Mouse (Mus musculus) ES-E14 (cell line): ENCODE measurements around the gene Stk10. TPM values are rescaled to one million over a fixed set of nuclear protein-coding genes. Genes with fewer than 3 reads are reported as not detected.

Source experiments
- DNase-seq: peaks from one replicate; pipeline ENCODE4 v3.0.0-alpha.2; 2013; ENCODE audit warnings: low read depth, low spot score
- H3K27ac ChIP-seq: 2 replicates; pipeline ENCODE4 v1.5.1; 2012; ENCODE audit warnings: low read depth, mild to moderate bottlenecking, low read length, moderate library complexity, mixed read lengths; ENCODE audit not compliant: poor library complexity, insufficient read depth, severe bottlenecking
- H3K36me3 ChIP-seq: 2 replicates; pipeline ENCODE4 v1.6.1; 2012; ENCODE audit warnings: mild to moderate bottlenecking, low read length, moderate library complexity, mixed read lengths; ENCODE audit not compliant: control insufficient read depth, poor library complexity, insufficient read depth, severe bottlenecking
- H3K4me1 ChIP-seq, 2 experiments: fragments of 150-350 bp in 1 of 2; sonication (generic) in 1 of 2; 2 replicates each; pipeline ENCODE4 v1.6.1; 2012; ENCODE audit warnings: low read length in 2 of 2, mild to moderate bottlenecking in 1 of 2, mixed read lengths in 1 of 2; ENCODE audit not compliant: control insufficient read depth in 2 of 2, insufficient read depth in 2 of 2, poor library complexity in 1 of 2
- H3K4me3 ChIP-seq, 2 experiments: fragments of 150-350 bp in 1 of 2; sonication (generic) in 1 of 2; 2 replicates each; pipeline ENCODE4 v1.5.1; 2012; ENCODE audit warnings: low read length in 2 of 2, low read depth in 1 of 2, mild to moderate bottlenecking in 1 of 2, mixed read lengths in 1 of 2; ENCODE audit not compliant: insufficient read depth in 1 of 2, poor library complexity in 1 of 2, severe bottlenecking in 1 of 2
- H3K9ac ChIP-seq: 2 replicates; pipeline ENCODE4 v1.6.1; 2012; ENCODE audit warnings: low read depth, mild to moderate bottlenecking, low read length, mixed read lengths; ENCODE audit not compliant: poor library complexity, insufficient read depth, severe bottlenecking
- H3K9me3 ChIP-seq: fragments of 150-350 bp; sonication (generic); 2 replicates; pipeline ENCODE4 v1.6.1; 2012; ENCODE audit warnings: low read depth, mild to moderate bottlenecking, low read length; ENCODE audit not compliant: control insufficient read depth, insufficient read depth
- CHD2 ChIP-seq: IDR thresholded peaks from 2 replicates; pipeline ENCODE4 v1.6.1; 2014; ENCODE audit warnings: mild to moderate bottlenecking, low read depth, low read length, inconsistent platforms
- HCFC1 ChIP-seq: IDR thresholded peaks from 2 replicates; pipeline ENCODE4 v1.6.1; 2012; ENCODE audit warnings: low read length, inconsistent platforms, borderline replicate concordance; ENCODE audit not compliant: insufficient read depth
- MAFK ChIP-seq: IDR thresholded peaks from 2 replicates; pipeline ENCODE4 v1.6.1; 2014; ENCODE audit warnings: mild to moderate bottlenecking, low read depth, low read length, inconsistent platforms; ENCODE audit not compliant: insufficient read depth
- ZC3H11A ChIP-seq: IDR thresholded peaks from 2 replicates; pipeline ENCODE4 v1.6.1; 2012; ENCODE audit warnings: low read depth, mild to moderate bottlenecking, inconsistent platforms, low read length, borderline replicate concordance
- ZNF384 ChIP-seq: IDR thresholded peaks from 2 replicates; pipeline ENCODE4 v1.6.1; 2012; ENCODE audit warnings: low read depth, low read length, inconsistent platforms
- in situ Hi-C, 2 experiments: fragments of 600-800 bp; cut with MboI; formaldehyde crosslinking; loops; one replicate each; pipeline ENCODE4 v1.15.1; 2025; ENCODE audit warnings: low sequenced_read_pairs in 2 of 2, inconsistent platforms in 1 of 2; ENCODE audit not compliant: unreplicated experiment in 2 of 2
- total RNA-seq: library from RNA; depleted of rRNA; stranded (reverse); fragments of 300-350 nt; gene quantifications from 2 replicates; pipeline ENCODE4 v1.2.3, GENCODE M21; 2012

The Stk10 gene
- total RNA-seq, 1 experiment = 9.8 TPM

- Histone ChIP-seq H3K4me1 (no peaks in the 10 kb centered on the region; a peak in 1 of 4 replicates), H3K27ac (no peak overlapping the region)
- no peak for TF ChIP-seq ZC3H11A
- TF ChIP-seq HCFC1 = no peak
- no peak for TF ChIP-seq CHD2
These were observed 28.6 kb downstream of the Stk10 start for GRCm38 (mm10) chr11:32561465-32562355.

GRCm38 (mm10) chr11:32562706-32563105 lies 29.6 kb downstream of the Stk10 start:
- Histone ChIP-seq H3K4me1 (peaks cover 0 to 6% of the 10 kb centered on the region in 2 experiments; a peak in 1 of 4 replicates), H3K9ac (no peak overlapping the region), H3K4me3 (no peak overlapping the region), H3K9me3 (no peaks in the 10 kb centered on the region), H3K27ac (no peak overlapping the region), H3K36me3 (no peaks in the 10 kb centered on the region)
- in situ Hi-C loops = no loop called here
- TF ChIP-seq MAFK = no peak
- no peak for TF ChIP-seq ZC3H11A
- no peak for TF ChIP-seq CHD2
- TF ChIP-seq HCFC1 = no peak
- TF ChIP-seq ZNF384 = no peak
- DNase-seq = no peak

More at GRCm38 (mm10) chr11:32561465-32562355, 28.6 kb downstream of the Stk10 start:
- H3K4me3 ChIP-seq = no peak overlapping the region
- H3K36me3 ChIP-seq = no peaks in the 10 kb centered on the region
- in situ Hi-C loops = no loop called here
- no peak for DNase-seq
- no peak overlapping the region for H3K9ac ChIP-seq
- H3K9me3 ChIP-seq = no peaks in the 10 kb centered on the region

GRCm38 (mm10) chr11:32563660-32564059 lies 30.6 kb downstream of the Stk10 start:
- H3K4me1 ChIP-seq = peaks cover 0 to 6% of the 10 kb centered on the region in 2 experiments; a peak in 1 of 4 replicates
- H3K27ac ChIP-seq = no peak overlapping the region
- in situ Hi-C loops = no loop called here
- no peak overlapping the region for H3K4me3 ChIP-seq
- DNase-seq = no peak
- H3K9me3 ChIP-seq = no peaks in the 10 kb centered on the region
- H3K36me3 ChIP-seq = no peaks in the 10 kb centered on the region
- H3K9ac ChIP-seq = no peak overlapping the region
- TF ChIP-seq HCFC1 = no peak

GRCm38 (mm10) chr11:32564629-32565028 lies 31.5 kb downstream of the Stk10 start:
- no peak for TF ChIP-seq ZNF384
- TF ChIP-seq HCFC1 = no peak
- TF ChIP-seq MAFK = no peak
- TF ChIP-seq ZC3H11A = no peak
- no peak for TF ChIP-seq CHD2
- Histone ChIP-seq H3K9ac (no peak overlapping the region), H3K27ac (no peak overlapping the region), H3K9me3 (no peaks in the 10 kb centered on the region), H3K36me3 (no peaks in the 10 kb centered on the region), H3K4me1 (peaks cover 0 to 6% of the 10 kb centered on the region in 2 experiments; a peak in 1 of 4 replicates), H3K4me3 (no peak overlapping the region)
- in situ Hi-C loops = no loop called here
- no peak for DNase-seq

- no peaks in the 10 kb centered on the region for H3K9me3 ChIP-seq
- in situ Hi-C loops = no loop called here
- H3K4me1 ChIP-seq = peaks cover 0 to 6% of the 10 kb centered on the region in 2 experiments; a peak in 1 of 4 replicates
- TF ChIP-seq MAFK = no peak
- TF ChIP-seq ZNF384 = no peak
- TF ChIP-seq CHD2 = no peak
- TF ChIP-seq ZC3H11A = no peak
- no peak for TF ChIP-seq HCFC1
- no peak overlapping the region for H3K9ac ChIP-seq
- H3K4me3 ChIP-seq = no peak overlapping the region
- DNase-seq = no peak
- H3K36me3 ChIP-seq = no peaks in the 10 kb centered on the region
- H3K27ac ChIP-seq = no peak overlapping the region
These were observed 32.0 kb downstream of the Stk10 start for GRCm38 (mm10) chr11:32565088-32565487.
